Mouse (Mus musculus): ENCODE measurements around the gene Il4i1.
A peak's percentile ranks its signal among the peaks of the same experiment; 100 is the strongest.

DNA sequence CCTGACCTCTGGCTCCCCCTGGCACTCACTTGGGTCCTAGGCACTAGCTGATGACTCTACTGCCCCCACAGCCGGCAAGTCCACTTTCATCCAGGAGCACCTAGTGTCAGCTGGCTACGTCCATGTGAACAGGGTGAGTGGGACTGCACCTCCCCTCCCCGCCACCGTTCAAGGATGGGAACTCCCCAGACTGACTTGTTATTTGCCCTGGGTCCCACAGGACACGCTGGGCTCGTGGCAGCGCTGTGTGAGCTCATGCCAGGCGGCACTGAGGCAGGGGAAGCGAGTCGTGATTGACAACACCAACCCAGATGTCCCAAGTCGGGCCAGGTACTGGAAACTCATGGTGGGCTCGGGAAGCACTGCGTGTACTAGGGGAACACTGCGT is 45.2 kb downstream of the Il4i1 start:
- TF ChIP-seq CTCF (IDR thresholded peaks at IDR 0.05) (peak; percentile 28), EP300 (IDR thresholded peaks at IDR 0.05) (no peak)
